Mouse (Mus musculus): ENCODE results near the gene C530025M09Rik. TPM values are rescaled to one million over a fixed set of nuclear protein-coding genes. Genes with fewer than 3 reads are reported as not detected.

C530025M09Rik gene
- polyA plus RNA-seq, 1 experiment = not detected

DNA sequence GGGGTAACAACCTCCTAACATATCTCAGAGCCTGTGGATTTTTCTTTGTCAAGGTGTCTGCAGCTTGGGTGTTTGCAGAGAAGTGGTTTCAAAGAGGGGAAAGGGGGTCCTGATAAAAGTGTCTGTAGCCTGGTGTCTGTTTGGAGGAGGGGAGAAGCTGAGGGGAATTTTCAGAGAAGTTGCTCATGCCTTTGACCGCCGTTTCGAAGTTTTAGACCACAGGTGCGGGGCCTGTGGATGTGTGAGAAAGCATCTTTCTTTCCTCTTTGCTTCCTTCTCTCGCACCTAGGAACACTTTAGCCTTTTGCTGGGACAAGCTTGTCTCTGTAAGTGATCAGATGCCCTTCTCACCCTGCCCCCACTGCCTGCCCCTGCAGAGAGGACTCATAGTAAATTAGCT lies 1.3 kb upstream of the C530025M09Rik start:
- Histone ChIP-seq H3K4me3 (ENCODE audit: control insufficient read depth, insufficient read depth, low read length) (no peak overlapping the region), H3K4me1 (replicated peaks; ENCODE audit: control insufficient read depth, insufficient read depth, low read length) (no peaks in the 10 kb centered on the region)
- WGBS = 9% methylated on average over 5 of the region's 5 CpGs

DNA sequence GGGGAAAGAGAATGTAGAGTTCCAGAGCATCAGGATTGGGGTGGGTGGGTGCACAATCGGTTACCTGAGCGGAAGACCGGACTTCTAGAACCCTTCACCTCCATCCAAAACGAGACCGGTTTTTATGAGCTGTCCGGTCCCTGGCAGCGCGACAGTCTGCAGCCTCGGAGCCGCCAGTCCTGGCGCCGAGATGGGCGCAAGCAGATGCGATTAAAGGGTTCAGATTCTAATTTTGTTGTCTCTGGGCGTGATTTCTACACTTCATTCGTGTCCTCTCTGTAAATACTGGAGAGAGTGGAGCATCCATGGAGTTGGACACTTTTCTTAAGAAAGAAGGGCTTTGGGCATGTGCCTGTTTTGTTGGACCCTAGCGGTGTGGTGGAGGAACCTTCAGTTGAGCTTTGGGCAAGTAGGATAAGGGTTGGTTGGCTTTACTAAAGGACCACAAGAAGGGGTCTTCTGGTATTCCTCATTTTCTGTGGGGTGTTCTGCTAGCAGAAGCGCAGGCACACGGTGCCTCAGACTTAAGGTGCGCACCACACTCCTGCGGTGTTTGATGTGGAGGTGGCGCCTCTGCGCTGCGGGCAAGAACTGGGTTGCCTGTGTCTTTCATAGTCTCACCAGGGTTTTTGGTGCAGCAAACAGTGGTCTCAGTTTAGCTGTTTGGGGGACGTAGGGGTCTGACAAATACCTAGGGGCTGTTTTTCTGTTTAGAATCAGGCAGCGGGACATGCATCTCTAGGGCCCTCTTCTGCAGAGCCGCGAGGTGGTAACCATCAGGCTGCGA lies 639 bp upstream of the C530025M09Rik start:
- H3K36me3 ChIP-seq (ENCODE audit: control insufficient read depth, insufficient read depth, low read length) = no peaks in the 10 kb centered on the region
- no peak overlapping the region for H3K27ac ChIP-seq (ENCODE audit: control insufficient read depth, insufficient read depth, low read length)
- no peak for DNase-seq
- no peak overlapping the region for H3K4me3 ChIP-seq (ENCODE audit: control insufficient read depth, insufficient read depth, low read length)
- 10% methylated on average over 29 of the region's 29 CpGs for WGBS
- peaks cover 2% of the 10 kb centered on the region; the same call in 1 of the 2 replicates for H3K27me3 ChIP-seq (ENCODE audit: control insufficient read depth, insufficient read depth, low read length)
- TF ChIP-seq POLR2A (IDR thresholded peaks at IDR 0.05; ENCODE audit: control insufficient read depth, extremely low read depth, insufficient read depth, low read length, poor library complexity) (no peak), CTCF (IDR thresholded peaks at IDR 0.05; ENCODE audit: borderline replicate concordance, control insufficient read depth, extremely low read depth, insufficient read depth, low read length, poor library complexity) (no peak)
- no peaks in the 10 kb centered on the region for H3K4me1 ChIP-seq (replicated peaks; ENCODE audit: control insufficient read depth, insufficient read depth, low read length)

More for the DNA sequence above, 1.3 kb upstream of the C530025M09Rik start:
- no peak overlapping the region for H3K27ac ChIP-seq (ENCODE audit: control insufficient read depth, insufficient read depth, low read length)
- no peaks in the 10 kb centered on the region for H3K36me3 ChIP-seq (ENCODE audit: control insufficient read depth, insufficient read depth, low read length)
- DNase-seq = no peak
- TF ChIP-seq POLR2A (IDR thresholded peaks at IDR 0.05; ENCODE audit: control insufficient read depth, extremely low read depth, insufficient read depth, low read length, poor library complexity) (no peak), CTCF (IDR thresholded peaks at IDR 0.05; ENCODE audit: borderline replicate concordance, control insufficient read depth, extremely low read depth, insufficient read depth, low read length, poor library complexity) (no peak)
- H3K27me3 ChIP-seq (ENCODE audit: control insufficient read depth, insufficient read depth, low read length) = peaks cover 2% of the 10 kb centered on the region; the same call in 1 of the 2 replicates

DNA sequence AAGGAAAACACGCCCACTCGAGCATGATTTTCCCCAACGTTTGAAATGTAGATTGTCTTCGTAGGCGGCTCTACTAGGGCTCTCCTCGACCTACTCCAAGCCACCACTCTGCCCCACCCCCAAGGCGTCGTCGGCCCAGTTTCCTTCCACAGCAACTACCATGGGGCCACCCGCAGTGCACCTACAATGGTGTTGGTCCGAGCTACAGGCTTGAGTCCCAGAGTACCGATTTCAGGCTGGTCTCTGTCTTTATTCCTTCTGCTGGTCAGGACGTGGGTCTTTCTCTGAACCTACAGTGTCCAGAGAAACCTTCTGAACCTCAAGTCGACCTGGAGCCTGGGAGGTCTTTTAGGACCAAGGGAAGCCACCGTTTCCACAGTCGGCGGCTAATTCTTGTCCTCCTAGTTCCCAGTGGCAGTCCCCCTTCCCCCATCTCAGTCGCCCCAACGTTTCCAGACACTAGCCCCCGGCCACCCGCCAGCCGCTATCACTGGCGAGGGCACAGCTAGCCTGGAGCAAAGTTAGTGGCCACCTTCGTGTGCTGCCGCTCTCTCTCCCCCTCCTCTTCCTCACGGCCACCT lies 968 bp downstream of the C530025M09Rik start:
- no peak for DNase-seq
- Histone ChIP-seq H3K4me1 (replicated peaks; ENCODE audit: control insufficient read depth, insufficient read depth, low read length) (no peaks in the 10 kb centered on the region), H3K36me3 (ENCODE audit: control insufficient read depth, insufficient read depth, low read length) (no peaks in the 10 kb centered on the region), H3K27me3 (ENCODE audit: control insufficient read depth, insufficient read depth, low read length) (peaks cover 2% of the 10 kb centered on the region; the same call in 1 of the 2 replicates), H3K27ac (ENCODE audit: control insufficient read depth, insufficient read depth, low read length) (no peak overlapping the region), H3K4me3 (ENCODE audit: control insufficient read depth, insufficient read depth, low read length) (no peak overlapping the region)
- WGBS = 5% methylated on average over 26 of the region's 26 CpGs
- TF ChIP-seq POLR2A (IDR thresholded peaks at IDR 0.05; ENCODE audit: control insufficient read depth, extremely low read depth, insufficient read depth, low read length, poor library complexity) (no peak), CTCF (IDR thresholded peaks at IDR 0.05; ENCODE audit: borderline replicate concordance, control insufficient read depth, extremely low read depth, insufficient read depth, low read length, poor library complexity) (no peak)

DNA sequence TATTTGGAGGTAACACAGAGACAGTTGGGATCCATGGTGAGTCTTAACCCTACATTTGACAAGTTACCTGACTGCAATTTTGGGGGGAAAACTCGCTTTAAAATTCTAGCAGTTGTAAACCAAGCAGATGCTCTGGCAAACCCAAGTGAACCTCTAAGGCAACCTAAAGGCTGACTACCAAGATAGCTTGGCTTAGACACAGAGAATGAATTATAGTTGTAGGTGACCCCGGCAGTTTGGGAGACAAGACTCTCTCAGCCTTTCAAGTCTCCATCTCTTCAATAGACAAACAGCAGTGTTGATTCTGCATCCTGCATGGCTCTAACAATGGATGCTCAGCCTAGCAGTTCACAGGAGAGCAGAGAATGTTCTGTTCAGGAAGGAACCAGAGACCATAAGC lies 2.1 kb downstream of the C530025M09Rik start, which contains the start of gene Syndig1:
TSS of gene Syndig1 (plus strand) at position 301 of the 400 bp plus-strand sequence.
- Histone ChIP-seq H3K27ac (ENCODE audit: control insufficient read depth, insufficient read depth, low read length) (no peak within 1 kb of the TSS), H3K36me3 (ENCODE audit: control insufficient read depth, insufficient read depth, low read length) (no peaks in the 10 kb centered on the region), H3K4me3 (ENCODE audit: control insufficient read depth, insufficient read depth, low read length) (no peak within 1 kb of the TSS), H3K4me1 (replicated peaks; ENCODE audit: control insufficient read depth, insufficient read depth, low read length) (no peaks in the 10 kb centered on the region), H3K27me3 (ENCODE audit: control insufficient read depth, insufficient read depth, low read length) (peaks cover 2% of the 10 kb centered on the region; the same call in 1 of the 2 replicates)
- WGBS = 83% methylated on average over 2 of the region's 2 CpGs
- TF ChIP-seq POLR2A (IDR thresholded peaks at IDR 0.05; ENCODE audit: control insufficient read depth, extremely low read depth, insufficient read depth, low read length, poor library complexity) (no peak), CTCF (IDR thresholded peaks at IDR 0.05; ENCODE audit: borderline replicate concordance, control insufficient read depth, extremely low read depth, insufficient read depth, low read length, poor library complexity) (no peak)
- no peak for DNase-seq

DNA sequence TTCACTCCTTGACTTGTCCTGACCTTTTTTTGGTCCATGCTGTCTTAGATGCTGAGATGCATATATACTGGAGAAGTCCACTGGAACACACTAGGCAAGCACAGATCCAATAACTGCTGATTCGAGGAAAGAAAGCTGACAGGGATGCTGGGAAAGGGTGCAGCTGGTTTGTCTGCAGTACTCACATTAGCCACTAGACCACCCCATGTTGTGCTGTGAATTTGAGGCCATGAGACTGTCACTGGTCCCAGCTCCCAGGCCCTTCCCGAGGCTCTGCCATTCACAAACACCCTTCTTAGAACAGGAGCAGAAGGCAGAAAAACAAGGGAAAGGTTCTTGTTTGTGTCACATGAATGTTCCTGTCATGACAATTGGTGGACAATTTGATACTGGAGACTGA lies 10.8 kb downstream of the C530025M09Rik start:
- Histone ChIP-seq H3K36me3 (ENCODE audit: control insufficient read depth, insufficient read depth, low read length) (no peaks in the 10 kb centered on the region), H3K27me3 (ENCODE audit: control insufficient read depth, insufficient read depth, low read length) (no peaks in the 10 kb centered on the region), H3K27ac (ENCODE audit: control insufficient read depth, insufficient read depth, low read length) (no peak overlapping the region), H3K4me1 (replicated peaks; ENCODE audit: control insufficient read depth, insufficient read depth, low read length) (no peaks in the 10 kb centered on the region), H3K4me3 (ENCODE audit: control insufficient read depth, insufficient read depth, low read length) (no peak overlapping the region)
- 41% methylated on average over 2 of the region's 2 CpGs for WGBS
- TF ChIP-seq POLR2A (IDR thresholded peaks at IDR 0.05; ENCODE audit: control insufficient read depth, extremely low read depth, insufficient read depth, low read length, poor library complexity) = no peak
- no peak for TF ChIP-seq CTCF (IDR thresholded peaks at IDR 0.05; ENCODE audit: borderline replicate concordance, control insufficient read depth, extremely low read depth, insufficient read depth, low read length, poor library complexity)
- DNase-seq = no peak

DNA sequence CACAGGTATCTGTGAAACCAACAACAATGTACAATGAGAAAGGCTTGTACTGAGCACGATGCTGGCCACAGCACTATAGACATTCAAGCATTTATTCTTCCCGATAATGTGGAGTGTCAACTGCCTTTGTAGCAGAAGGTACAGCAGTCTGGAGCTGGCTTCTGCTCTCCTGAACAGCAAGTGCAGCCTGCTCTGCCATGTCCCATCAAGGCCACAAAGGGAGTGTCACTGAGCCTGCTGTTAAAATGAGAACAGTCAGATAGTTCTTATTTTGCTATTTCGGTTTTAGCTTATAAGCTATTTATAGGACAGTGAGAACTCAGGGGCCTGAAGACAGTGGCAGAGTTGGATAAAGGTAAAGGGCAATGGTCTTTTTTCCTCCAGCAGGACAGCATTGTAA lies 11.3 kb downstream of the C530025M09Rik start:
- no peak overlapping the region for H3K27ac ChIP-seq (ENCODE audit: control insufficient read depth, insufficient read depth, low read length)
- H3K27me3 ChIP-seq (ENCODE audit: control insufficient read depth, insufficient read depth, low read length) = no peaks in the 10 kb centered on the region
- DNase-seq = no peak
- 93% methylated on average over 3 of the region's 3 CpGs for WGBS
- H3K36me3 ChIP-seq (ENCODE audit: control insufficient read depth, insufficient read depth, low read length) = no peaks in the 10 kb centered on the region
- H3K4me1 ChIP-seq (replicated peaks; ENCODE audit: control insufficient read depth, insufficient read depth, low read length) = no peaks in the 10 kb centered on the region
- no peak overlapping the region for H3K4me3 ChIP-seq (ENCODE audit: control insufficient read depth, insufficient read depth, low read length)
- TF ChIP-seq CTCF (IDR thresholded peaks at IDR 0.05; ENCODE audit: borderline replicate concordance, control insufficient read depth, extremely low read depth, insufficient read depth, low read length, poor library complexity) (no peak), POLR2A (IDR thresholded peaks at IDR 0.05; ENCODE audit: control insufficient read depth, extremely low read depth, insufficient read depth, low read length, poor library complexity) (no peak)
